In the genomic region with DNA sequence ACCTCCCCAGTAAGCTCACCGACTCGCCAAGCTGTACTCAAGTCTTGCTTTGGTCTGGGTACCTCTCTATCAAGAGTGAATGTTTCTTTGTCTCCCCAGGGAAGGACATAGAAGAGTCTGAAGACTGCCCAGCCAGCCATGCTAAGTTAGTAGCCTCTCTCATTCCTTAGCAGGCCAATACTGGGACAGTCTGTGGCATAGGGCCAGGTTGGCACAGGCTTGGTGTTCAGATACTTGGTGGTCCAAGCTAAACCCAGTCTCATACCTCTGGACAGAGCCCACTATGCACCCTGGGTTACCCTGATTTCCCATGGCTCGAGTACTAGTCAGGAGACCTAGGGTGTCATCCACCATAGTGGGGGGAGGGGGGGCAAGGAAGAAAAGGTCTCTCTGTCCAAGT, we compare ENCODE assay signal across 21 mouse cellular contexts. TPM values are rescaled to one million over a fixed set of nuclear protein-coding genes. Genes with fewer than 3 reads are reported as not detected.
DNase-seq lines count a peak whose midpoint lies in the region; ATAC-seq lines count a peak whose summit lies in the region.
"Had no signal": no experiment of that assay in that cellular context is flagged by ENCODE, and none has a peak within 500 bp of the region (broad histone marks: within the 10 kb centered on the region; RNA-seq: fewer than 3 reads in every experiment).

No protein-coding gene starts in this region.

- DNase-seq in left cerebral cortex, postnatal 4 days: peak; percentile 51
- DNase-seq in left cerebral cortex, postnatal 36 days (ENCODE audit: low spot score in 2 of 2): no peak
- peak; percentile 30 for DNase-seq in right cerebral cortex, postnatal 4 days
- no peak for DNase-seq in right cerebral cortex, postnatal 25 days
- peak; percentile 36 to 54 for DNase-seq in cerebellum, postnatal 14 days
- DNase-seq in gastrocnemius, adult 18-20 months (ENCODE audit: low spot score): no peak
- DNase-seq: gastrocnemius, postnatal 25 days; lung, adult 18-20 months; right cerebral cortex, postnatal 14 days; thymus, postnatal 25 days had no signal

- WGBS in hindbrain, embryonic 13.5 days: 74% methylated on average over 3 of the region's 3 CpGs
- WGBS in hindbrain, embryonic 16.5 days: 60% methylated on average over 3 of the region's 3 CpGs

- H3K27ac ChIP-seq in hindbrain, embryonic 13.5 days: no peak overlapping the region
- H3K27ac ChIP-seq in hindbrain, embryonic 16.5 days (ENCODE audit: low read depth, low read length): no peak overlapping the region
- H3K27ac ChIP-seq: heart, adult 2 months; layer of hippocampus, adult 2 months; limb, embryonic 13.5 days; liver, embryonic 12.5 days had no signal

- H3K27me3 ChIP-seq in hindbrain, embryonic 13.5 days: peaks cover 46% of the 10 kb centered on the region
- peaks cover 4% of the 10 kb centered on the region for H3K27me3 ChIP-seq in hindbrain, embryonic 16.5 days (replicated peaks; ENCODE audit: control insufficient read depth, insufficient read depth, low read length)

- 0 out of 2 replicates have a peak overlapping the region, but pooled peaks have one; percentile 89 for H3K4me2 ChIP-seq in hindbrain, embryonic 13.5 days
- H3K4me2 ChIP-seq in hindbrain, embryonic 16.5 days (ENCODE audit: low read length): no peak overlapping the region

- peaks cover 40% of the 10 kb centered on the region for H3K4me1 ChIP-seq in hindbrain, embryonic 13.5 days (replicated peaks)
- peaks cover 27% of the 10 kb centered on the region for H3K4me1 ChIP-seq in hindbrain, embryonic 16.5 days (ENCODE audit: control insufficient read depth, insufficient read depth, low read depth, low read length)

- H3K36me3 ChIP-seq in hindbrain, embryonic 13.5 days: no peaks in the 10 kb centered on the region
- H3K36me3 ChIP-seq in hindbrain, embryonic 16.5 days (ENCODE audit: control insufficient read depth, insufficient read depth, low read length): no peaks in the 10 kb centered on the region
- H3K36me3 ChIP-seq: kidney, embryonic 15.5 days; limb, embryonic 13.5 days; liver, embryonic 12.5 days; stomach, embryonic 15.5 days had no signal

- intact Hi-C loops in left cerebral cortex, postnatal 4 days (cut with DNase I): loop anchor here (5.0 to 10.0 kb wide), 5 partner anchors 434 to 936 kb away; no protein-coding TSS in a partner anchor
- intact Hi-C loops in left cerebral cortex, postnatal 36 days (cut with DNase I): loop anchor here (5.0 to 10.0 kb wide), 3 partner anchors 234 to 866 kb away; no protein-coding TSS in a partner anchor

- no peak overlapping the region for H3K4me3 ChIP-seq in hindbrain, embryonic 13.5 days
- H3K4me3 ChIP-seq in hindbrain, embryonic 16.5 days (ENCODE audit: low read length): no peak overlapping the region

- H3K9ac ChIP-seq in hindbrain, embryonic 13.5 days: no peak overlapping the region
- no peak overlapping the region for H3K9ac ChIP-seq in hindbrain, embryonic 16.5 days (ENCODE audit: low read depth, low read length)
- H3K9ac ChIP-seq: liver, embryonic 12.5 days had no signal

- no peak for ATAC-seq in hindbrain, embryonic 13.5 days (ENCODE audit: low FRiP score)
- no peak for ATAC-seq in hindbrain, embryonic 16.5 days

- H3K9me3 ChIP-seq in hindbrain, embryonic 13.5 days: no peaks in the 10 kb centered on the region
- H3K9me3 ChIP-seq in hindbrain, embryonic 16.5 days (ENCODE audit: control insufficient read depth, low read length): no peaks in the 10 kb centered on the region
- H3K9me3 ChIP-seq: forebrain, embryonic 10.5 days; kidney, embryonic 15.5 days; limb, embryonic 13.5 days; liver, embryonic 12.5 days; stomach, embryonic 15.5 days had no signal

RNA-seq across cellular contexts. Expression of a gene that starts 1.1 kb away (rescaled TPM):
- polyA plus RNA-seq in hindbrain, embryonic 13.5 days (2015; fragmentation: Nextera tagmentation; extraction: Ambion mirVana): 37.2 and 37.5 TPM in 2 replicates
- polyA plus RNA-seq in hindbrain, embryonic 16.5 days (2015; fragmentation: Nextera tagmentation; extraction: Ambion mirVana): 43.0 and 46.7 TPM in 2 replicates
- 10 to 100 TPM; 50.4 to 61.7 TPM for total RNA-seq in left cerebral cortex, postnatal 4 days (2021)
- 10 to 100 TPM; 19.0 to 31.0 TPM for total RNA-seq in left cerebral cortex, postnatal 36 days (2021)
- 10 to 100 TPM; 11.5 to 16.7 TPM for total RNA-seq in gastrocnemius, adult 18-20 months (2021)
- total RNA-seq: megakaryocyte, adult 5-6 weeks had no signal
- polyA plus RNA-seq: C2C12 had no signal

Comparison
In these comparisons a context has a peak if more than half of its experiments do, and no peak if none do; other contexts are left out.
1. DNase-seq: peak in left cerebral cortex, postnatal 4 days (single experiment), right cerebral cortex, postnatal 4 days (single experiment) and cerebellum, postnatal 14 days (2 of 2); none in left cerebral cortex, postnatal 36 days (0 of 2), right cerebral cortex, postnatal 25 days (single experiment) and gastrocnemius, adult 18-20 months (single experiment).